Mouse (Mus musculus): Measurements from ENCODE around the gene Tubb1. TPM values are rescaled to one million over a fixed set of nuclear protein-coding genes. Genes with fewer than 3 reads are reported as not detected.
A peak's percentile ranks its signal among the peaks of the same experiment; 100 is the strongest.

The Tubb1 gene
- total RNA-seq, 2 experiments from 2014 or later, result not detected

DNA sequence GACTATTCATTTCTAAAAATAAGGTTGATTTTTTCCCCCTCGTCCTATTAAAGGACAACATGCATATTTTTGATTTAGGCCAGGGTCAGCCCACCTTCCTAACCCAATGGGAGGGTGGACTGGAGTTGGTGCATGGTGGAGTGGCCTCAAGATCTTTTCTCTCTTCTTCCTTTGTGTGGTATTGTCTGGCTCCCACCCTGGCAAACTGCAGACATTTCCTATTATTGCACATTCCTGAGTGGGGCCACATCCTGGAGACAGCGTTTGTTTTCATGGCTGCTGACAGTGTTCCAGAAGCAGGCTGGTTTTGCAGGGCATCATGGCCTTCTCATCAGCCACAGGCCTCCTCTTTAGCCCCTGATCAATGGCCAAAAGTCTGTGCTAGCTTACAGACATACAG lies 7.4 kb upstream of the Tubb1 start:
- no peak for DNase-seq

DNA sequence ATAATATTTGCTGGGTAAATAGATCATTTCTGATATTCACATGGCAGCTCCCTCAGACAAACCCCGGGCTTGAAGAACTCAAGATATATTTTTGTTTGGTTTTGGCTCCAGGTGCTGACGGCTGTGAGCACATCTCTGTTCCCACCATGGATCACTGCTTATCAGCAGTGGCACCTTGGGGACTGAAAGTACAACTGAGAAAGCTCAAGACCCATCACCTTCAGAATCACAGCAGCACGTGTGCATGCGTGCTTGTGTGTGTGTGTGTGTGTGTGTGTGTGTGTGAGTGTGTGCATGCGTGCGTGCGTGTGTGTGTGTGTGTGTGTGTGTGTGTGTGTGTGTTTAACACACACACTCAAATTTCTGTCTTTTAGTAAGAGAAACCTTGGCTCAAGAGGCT lies 6.1 kb upstream of the Tubb1 start:
- no peak for DNase-seq

DNA sequence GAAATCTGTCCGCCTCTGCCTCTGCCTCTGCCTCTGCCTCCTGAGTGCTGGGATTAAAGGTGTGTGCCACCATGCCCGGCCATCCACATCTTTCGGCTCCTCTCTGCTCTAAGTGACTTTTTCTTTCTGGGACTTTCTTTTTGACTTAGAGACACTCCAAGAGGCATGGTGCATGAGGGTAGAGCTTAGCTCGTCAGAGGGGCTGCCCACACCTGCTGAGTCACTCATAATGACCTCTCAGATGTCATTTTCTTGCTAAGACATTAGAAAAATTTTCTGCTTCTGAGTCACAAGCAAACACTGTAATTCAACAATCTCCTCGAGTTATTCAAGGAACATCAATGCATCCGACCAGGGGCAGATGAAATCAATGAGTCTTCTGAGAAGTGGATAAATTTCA lies 5.5 kb upstream of the Tubb1 start:
- no peak for DNase-seq

DNA sequence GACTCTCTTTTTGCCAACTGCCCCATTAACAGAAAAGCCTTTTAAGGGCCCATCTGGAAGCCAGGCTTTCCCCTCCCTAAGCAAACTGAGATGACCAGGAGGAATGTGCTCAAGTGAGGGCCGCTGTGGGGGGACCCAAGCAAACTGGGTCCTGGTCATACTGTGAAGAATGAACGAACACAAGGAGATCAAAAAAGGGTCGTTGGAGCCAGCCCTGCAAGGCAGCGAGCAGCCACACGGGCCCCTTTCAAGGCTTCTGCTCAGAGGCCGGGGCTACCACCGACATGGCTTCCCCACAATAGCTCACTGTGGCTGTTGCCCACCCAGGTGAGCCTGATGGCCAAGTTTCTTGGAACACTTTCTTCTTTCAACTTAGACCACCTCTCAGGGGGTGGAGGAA lies 4.0 kb upstream of the Tubb1 start:
- DNase-seq, result no peak

DNA sequence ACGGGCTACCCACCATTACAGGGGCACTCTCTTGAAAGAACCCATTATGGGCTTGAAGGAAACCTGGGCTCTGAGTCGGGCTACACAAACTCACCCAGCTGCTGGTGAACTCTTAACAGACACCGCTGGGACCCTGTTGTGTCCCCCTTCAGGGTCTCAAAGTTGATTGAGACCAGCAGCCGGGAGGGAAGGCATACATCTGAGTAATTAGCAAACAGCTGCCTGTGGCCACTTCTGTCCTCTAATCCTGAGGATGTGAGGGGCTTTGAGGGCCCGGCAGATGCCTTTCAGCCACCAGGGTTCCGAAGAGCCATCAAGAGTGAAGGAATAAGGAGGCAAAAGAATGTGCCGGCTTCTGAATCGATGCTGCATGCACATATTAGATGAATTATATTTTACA lies 3.6 kb upstream of the Tubb1 start:
- no peak for DNase-seq

DNA sequence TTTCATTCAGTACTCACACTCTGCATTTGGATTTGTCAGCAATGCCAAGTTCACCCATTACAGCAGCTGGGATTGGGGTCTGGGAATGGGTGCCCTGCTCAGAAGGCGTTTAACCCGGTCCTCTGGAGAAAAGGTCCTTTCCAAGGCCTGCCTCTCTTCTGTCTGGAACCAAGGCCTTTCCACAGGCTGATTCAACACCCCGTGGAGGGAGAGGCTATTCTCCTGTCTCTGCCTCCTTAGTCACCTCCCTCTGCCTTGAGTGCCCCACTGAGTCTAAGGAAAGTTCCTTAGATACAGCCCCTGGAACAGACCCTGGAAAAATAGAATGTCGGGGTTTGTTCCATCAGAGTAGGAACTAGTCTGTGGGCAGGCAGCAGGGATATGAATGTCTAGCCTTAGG lies 2.1 kb upstream of the Tubb1 start:
- DNase-seq, result no peak

DNA sequence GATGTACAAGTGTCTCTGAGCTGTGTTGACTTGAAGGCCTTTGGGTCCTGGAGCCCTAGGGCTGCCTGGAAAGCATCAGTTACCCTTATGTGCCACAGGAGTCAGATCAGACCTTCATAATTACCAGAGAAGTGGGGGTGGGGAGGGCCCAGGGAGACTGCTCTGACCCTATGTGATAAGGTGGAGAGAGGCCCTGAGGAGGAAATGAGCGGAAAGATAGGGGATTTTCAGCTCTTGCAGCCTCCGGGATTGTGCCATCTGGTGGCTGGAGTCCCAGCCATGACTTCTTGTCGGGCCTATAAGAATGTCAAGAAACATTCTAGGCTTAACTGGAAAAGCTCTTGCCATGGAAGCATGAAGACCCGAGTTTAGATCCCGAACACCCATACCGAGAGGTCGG lies 3.2 kb downstream of the Tubb1 start:
- DNase-seq, result no peak

DNA sequence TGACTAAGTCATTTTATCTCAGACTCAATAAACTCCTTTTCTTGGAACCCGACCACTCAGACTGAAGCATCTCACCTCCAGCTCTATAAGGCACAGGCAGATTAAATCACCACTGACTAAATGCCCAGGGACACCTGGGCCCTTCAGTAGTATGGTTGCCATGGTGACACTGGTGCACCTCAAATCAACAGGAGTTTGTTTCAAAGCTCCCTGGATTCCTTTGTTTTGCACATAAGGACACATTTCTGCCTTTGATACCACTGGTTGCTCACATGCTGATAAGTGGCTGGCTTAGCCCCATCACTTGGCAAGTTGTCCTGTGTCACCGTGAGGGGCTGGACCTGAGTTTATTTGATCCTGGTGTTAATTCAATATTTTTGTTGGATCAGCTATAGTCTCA lies 8.9 kb downstream of the Tubb1 start:
- no peak for DNase-seq

DNA sequence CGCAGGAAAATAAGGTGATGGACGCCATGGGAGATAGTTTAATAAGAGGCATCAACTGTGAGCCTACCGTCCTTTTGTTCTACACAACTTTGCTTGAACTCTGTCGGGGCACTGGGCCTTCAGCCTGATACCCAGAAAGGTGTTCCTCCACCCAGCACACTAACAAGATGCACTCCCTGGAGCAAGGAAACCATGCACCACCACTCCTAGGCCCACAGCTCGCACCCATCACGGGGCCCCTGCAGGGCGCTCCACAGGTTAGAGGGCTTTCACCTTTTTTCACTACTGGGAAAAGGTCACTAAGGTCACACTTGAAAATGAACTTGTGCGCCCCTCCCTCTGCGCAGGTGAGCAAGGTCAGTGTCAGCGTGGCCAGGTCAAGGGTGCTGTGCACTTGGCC lies 12.9 kb downstream of the Tubb1 start:
- no peak for DNase-seq

DNA sequence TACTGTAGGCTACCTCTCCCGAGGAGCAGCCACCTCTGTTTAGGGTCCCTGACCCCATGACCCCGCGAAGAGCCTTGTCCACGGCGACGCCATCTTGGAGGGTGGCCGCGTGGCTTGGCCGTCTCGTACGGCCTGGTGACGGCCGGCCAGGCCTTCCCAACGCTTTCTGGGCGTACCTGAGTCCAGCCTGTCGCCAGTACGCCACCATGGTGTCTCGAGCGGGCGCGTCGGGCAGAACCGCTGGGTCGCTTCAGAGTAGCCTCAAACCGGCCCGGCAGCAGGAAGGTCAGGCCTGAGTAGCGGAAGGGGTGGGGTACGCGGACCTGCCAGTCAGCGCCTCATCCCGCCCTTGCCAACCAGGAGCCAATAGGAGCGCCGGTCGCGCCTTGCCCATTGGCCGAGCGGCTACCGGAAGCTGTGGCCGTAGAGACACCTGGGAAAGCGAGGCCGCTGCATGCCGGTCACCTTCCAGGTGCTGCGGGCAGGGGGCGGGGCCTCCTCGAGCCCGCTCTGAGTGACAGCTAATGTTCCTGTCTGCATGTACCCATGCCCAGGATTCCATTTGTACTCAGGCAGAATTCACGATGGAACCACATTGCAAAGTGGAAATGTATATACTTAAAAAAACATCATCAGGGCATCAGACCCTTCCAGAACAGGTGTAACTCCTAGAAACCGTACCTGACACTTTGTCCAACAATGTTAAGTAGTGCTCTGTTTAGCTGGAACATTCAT lies 13.5 kb downstream of the Tubb1 start, which contains the start of gene Atp5e:
TSS of gene Atp5e (minus strand) at position 317 of the 735 bp plus-strand sequence.
- peak; percentile 96 to 98 for DNase-seq

DNA sequence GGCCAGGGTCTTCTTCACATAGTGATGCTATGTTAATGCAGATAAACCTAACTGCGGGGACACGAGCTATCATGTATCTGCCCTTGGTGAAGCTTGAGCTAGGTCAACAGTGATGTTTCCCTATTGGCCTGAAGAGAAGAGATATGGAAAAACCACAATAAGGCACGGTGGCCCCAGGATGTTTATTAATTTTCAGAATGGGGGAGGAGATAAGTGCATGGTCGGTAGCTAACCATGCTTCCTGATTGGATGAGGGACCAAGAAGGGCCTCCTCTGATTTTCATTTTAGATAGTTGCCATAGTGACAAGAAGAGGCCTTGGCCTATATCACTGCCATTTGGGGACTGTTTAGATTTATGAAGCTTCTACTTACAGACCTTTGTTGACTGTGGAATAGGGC lies 19.8 kb downstream of the Tubb1 start:
- DNase-seq, result no peak

DNA sequence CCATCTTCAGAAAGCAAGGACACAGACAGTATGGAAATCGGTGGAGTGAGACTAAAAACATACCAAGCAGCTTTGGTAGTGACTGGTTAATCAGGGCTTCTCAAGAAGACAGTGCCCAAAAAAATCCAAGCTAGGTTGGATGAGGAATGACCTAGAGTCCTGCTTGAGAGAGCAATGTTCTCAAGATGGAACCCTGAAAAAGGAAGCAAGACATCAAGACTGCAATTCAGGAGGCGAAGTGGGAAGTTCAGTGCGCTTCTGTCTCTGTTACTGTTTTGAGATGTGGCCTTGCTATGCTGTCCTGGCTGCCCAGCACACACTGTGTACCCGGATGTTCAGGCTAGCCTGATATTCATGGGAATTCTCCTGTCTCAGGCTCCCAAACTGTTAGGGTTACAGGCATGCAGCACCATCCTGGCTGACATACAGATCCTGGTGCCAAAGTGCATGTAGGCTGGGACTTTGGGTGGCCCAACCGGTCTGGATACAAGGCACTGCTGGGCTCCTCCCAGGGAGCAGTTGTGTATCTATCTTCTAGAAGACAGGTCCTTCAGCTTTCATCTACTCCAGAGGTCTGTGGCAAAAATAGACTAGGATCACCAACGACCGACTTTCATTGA lies 20.4 kb downstream of the Tubb1 start:
- no peak for DNase-seq

DNA sequence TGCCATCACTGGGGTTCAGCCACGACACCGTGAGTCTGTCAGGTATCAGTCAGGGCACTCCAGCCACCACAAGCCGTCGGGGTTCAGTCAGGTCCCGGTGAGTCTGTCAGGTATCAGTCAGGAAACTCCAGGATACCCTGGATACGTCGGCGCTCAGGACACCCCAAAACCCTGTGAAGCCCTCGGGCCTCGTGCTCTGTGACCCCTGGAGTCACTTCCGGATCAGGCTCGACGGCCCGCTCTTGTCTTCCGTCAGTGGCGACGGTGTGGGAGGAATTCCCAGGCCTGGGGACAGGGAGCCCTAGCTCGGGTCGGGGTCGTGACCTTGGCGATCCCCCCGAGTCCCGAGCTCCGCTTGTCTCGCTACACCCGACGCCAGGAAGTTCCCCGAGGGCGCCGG lies 21.9 kb downstream of the Tubb1 start:
- DNase-seq, result no peak

DNA sequence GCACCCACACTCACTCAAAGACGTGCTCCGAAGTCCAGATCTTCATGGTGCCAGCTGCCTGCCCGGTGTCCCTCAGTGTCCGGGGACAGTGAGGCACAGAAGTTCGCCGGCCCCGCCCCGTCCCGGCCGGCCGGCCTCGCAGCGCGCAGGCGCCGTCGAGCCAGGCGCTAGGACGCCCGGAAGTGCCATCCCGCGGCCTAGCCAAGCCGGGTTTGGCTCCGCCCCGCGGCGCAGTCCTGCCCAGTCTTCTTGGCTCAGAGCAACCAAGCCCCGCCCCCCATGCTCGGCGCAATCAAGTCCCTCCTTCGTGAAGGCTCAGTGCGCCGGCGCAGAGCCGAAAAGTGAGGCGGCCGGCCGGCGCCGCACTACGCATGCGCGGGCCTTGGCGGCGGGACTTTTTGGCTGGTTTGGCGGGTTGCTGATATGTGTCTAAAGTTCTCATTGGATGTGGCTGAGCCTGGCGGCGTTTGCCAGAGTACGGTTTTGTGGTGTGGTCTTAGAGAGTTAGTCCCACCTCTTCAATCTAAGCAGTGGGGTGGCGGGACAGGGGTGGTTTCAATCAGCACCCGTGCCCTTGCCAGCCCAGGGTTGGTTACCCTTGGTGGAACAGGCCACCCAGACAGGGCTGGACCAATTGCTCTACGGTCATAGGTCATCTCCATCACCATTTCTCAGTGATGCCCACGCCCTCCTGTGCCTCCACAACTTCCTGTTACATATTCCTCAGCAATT lies 22.5 kb downstream of the Tubb1 start, which contains the start of gene Prelid3b:
TSS of gene Prelid3b (minus strand) at position 264 of the 732 bp plus-strand sequence.
- DNase-seq, result peak; percentile 98

DNA sequence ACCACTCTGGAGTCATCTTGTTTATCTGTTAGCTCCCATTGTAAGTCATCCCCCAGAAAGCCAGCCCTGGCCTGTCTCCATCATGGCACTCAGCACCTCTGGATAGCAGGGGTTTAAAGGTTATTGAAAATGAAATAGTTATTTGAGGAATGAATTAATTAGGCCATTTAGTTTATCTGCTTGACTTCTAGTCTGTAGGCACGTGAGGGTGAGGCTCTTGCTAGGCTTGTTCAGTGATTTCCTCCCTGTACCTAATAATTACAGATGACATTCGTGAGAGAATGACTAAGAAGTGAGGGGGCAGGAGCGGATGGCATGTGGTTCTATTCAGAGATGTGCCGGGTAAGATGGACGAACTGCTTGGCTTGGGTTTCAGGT lies 23.0 kb downstream of the Tubb1 start:
- DNase-seq, result no peak

DNA sequence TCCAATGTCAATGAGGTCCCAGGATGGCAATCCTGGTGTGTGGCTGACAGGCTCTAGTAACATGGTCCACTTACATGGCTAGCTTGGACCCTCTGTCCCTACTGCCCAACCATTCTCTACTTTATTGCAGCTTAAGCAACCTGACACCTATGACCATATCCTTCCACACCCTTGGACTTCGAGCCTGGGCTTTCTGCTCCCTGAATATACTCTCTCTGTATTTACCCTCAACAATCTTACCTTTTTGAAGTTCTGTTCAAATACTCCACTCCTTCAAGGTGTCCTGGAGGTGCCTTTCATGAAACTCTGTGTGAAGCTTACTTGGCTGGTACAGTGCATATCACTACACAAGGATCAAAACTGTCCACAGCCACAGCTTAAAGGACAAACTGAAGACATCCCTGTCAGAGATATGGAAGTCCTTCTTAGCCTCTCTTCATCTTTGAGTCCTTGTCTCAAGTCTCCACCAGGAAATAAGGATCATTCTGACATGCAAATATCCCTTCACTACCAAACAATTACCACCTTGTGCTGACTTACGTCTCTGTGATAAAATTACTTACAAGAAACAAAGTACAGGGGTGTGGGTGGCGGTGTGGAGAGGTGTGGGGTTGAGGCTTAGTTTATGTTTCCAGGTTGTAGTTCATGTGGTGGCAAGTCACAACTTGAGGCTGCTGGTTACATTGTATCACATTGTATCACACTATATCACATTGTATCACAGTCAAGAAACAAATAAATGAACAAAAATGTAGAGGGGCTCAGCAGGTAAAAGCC lies 27.2 kb downstream of the Tubb1 start:
- DNase-seq, result no peak

DNA sequence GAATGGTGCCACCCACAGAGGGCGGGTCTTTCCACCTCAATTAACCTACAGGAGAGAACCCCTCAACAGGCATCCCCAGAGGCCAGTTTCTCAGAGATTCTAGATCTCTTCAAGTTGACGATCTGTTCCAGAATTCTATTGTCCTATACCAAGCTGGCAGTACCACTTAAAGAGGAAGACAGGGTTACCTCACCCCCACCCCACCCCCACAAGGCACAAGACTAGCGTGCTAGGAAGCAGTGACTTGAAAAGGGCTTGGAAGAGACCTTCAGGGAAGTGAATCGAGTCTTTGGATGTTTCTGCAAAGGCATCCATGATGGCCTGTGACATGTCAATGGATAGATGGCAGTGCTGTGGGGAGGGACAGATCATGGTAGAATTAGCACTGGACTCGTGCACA lies 28.3 kb downstream of the Tubb1 start:
- no peak for DNase-seq

DNA sequence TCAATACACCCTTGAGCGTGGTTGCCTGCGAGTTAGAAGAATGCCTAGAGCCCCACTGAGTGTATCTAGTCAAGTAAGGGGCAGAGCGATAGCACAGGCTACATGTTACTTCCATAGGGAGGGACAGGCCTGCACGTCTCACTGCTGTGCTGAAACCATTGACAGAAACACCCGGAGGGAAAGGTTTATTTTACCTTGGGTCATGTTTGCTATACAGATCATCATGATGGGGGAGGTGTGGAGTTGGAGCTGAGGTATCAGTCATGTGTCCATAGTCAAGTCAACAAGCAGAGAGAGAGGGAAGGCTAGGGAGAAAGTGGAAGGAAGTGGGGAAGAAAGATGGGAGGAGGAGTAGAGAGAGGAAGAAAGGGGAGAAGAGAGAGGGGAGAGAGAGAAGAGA lies 36.5 kb downstream of the Tubb1 start:
- no peak for DNase-seq

DNA sequence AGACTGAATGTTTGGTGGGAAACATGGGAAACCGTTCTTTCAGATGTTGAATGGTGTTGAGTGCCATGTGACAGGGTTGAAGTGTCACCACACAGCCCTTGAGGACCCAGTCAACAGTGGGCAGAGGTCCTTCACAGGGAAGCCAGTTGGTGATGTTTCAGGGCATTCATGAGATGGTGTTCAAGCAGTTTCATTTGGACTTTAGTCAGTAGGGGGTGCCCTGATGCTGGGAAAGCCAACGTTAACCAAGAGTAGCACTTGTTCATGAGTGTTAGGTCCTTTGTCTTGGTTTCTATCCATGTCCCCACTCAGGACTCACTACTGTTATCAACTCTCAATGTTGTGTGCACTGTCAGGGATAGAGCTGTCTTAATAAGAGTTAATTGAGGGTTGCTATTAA lies 42.4 kb downstream of the Tubb1 start:
- peak; percentile 11 to 12 for DNase-seq

DNA sequence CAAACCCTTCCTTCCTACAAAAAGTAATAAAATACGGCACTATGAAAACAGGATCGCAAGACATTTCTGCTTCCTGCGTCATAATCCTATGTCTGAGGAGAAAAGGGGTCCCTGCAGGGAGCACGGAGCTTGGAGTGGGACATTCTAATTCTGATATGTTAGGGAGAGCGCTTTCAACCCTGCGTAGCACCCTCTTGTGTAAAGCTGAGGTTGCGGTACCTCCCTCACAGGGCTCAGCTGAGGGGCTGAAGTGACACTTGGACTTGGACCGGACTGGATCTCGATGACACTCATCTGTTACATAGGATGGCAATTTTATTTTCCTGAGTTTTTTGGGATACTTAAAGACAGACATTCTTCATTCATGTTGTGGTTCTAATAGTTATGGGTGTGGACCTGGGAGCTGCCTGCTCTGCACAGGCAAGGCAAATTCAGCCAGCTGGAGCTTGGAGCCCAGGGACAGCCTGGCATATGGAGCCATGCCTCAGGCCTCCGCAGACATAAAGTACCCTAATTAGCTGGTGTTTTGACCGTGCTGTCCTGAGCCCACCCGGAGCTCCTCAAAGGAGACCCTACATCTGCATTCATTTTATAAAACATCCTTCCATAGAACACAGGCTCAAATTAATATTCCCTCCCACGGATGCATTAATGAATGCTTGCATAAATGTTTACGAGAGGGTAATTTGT lies 50.5 kb downstream of the Tubb1 start:
- no peak for DNase-seq

DNA sequence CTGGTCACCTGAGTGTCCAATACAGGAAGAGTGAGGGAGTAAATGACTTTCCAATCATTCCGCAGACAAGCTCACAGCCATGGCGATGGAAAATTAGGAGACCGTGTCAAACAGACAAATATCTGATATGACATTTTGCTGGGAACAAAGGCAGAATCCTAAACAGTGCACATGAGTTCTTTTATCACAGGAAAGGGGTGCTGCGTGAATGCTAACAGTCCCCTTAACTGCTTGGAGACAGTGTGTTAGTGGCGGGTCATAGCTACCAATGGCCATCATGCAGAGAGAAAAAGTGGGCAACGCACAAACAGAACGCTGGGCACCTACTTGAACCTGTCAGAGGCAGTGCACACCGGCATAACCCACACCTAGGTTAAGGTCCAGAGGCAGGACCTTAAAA lies 51.0 kb downstream of the Tubb1 start:
- DNase-seq, result no peak

DNA sequence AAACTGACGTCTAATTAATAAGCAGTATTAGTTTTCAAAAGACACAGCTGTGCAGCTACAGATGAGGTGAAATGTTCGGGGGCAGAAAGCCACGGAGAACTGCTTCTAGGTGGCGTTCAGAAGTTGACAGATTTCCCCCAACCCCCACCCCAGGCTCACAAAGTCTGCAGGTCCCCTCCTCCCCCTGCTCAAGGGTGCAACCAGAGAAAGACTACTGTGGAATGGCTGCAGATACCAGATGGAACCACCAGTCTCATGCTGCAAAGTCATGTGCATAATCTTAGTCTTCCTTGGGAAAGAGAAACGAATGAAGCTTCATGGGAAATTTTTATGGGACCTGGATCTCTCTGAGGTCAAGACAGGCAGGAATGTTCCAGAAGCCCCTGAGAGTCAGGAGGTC lies 51.8 kb downstream of the Tubb1 start:
- no peak for DNase-seq
